Mouse (Mus musculus): ENCODE measurements around the gene Ckap4.
"Not testable (repeated sequence)": the region's sequence is repeated elsewhere in the genome, so short reads cannot be mapped to it uniquely, and the experiment has no call there.

The Ckap4 gene

GRCm38 (mm10) chr10:84496805-84497204 is 37.1 kb downstream of the Ckap4 start:
- DNase-seq: no peak

GRCm38 (mm10) chr10:84494432-84494831 is 39.4 kb downstream of the Ckap4 start:
- DNase-seq: no peak

- no peak for DNase-seq
These were observed 43.7 kb downstream of the Ckap4 start for GRCm38 (mm10) chr10:84490115-84490514.

GRCm38 (mm10) chr10:84488315-84488714 is 45.5 kb downstream of the Ckap4 start:
- DNase-seq: peak; percentile 11

GRCm38 (mm10) chr10:84484661-84485060 is 49.2 kb downstream of the Ckap4 start:
- no peak for DNase-seq

- no peak for DNase-seq
These were observed 50.3 kb downstream of the Ckap4 start for GRCm38 (mm10) chr10:84483553-84483952.

- no peak for DNase-seq
These were observed 50.8 kb downstream of the Ckap4 start for GRCm38 (mm10) chr10:84483069-84483468.

GRCm38 (mm10) chr10:84482418-84482817 is 51.4 kb downstream of the Ckap4 start:
- DNase-seq: not testable (repeated sequence)

- no peak for DNase-seq
These were observed 52.6 kb downstream of the Ckap4 start for GRCm38 (mm10) chr10:84481327-84481671.

- DNase-seq: no peak
These were observed 53.1 kb downstream of the Ckap4 start for GRCm38 (mm10) chr10:84480667-84481326.

- no peak for DNase-seq
These were observed 53.7 kb downstream of the Ckap4 start for GRCm38 (mm10) chr10:84480146-84480545.

GRCm38 (mm10) chr10:84477613-84478076 is 56.2 kb downstream of the Ckap4 start:
- no peak for DNase-seq

GRCm38 (mm10) chr10:84477045-84477612 is 56.7 kb downstream of the Ckap4 start:
- DNase-seq: no peak
